Mouse (Mus musculus) limb, embryonic 11.5 days (tissue): ENCODE data around the gene Stim1. TPM values are rescaled to one million over a fixed set of nuclear protein-coding genes. Genes with fewer than 3 reads are reported as not detected.

ENCODE experiments used
- ATAC-seq: fragments of 200-750 bp; cut with Nextera tagmentation; 2 replicates; pipeline ENCODE4 v1.8.0; 2017; ENCODE audit warnings: low read depth; ENCODE audit not compliant: insufficient number of reproducible peaks, low FRiP score, low TSS enrichment
- DNase-seq: peaks from one replicate; pipeline ENCODE4 v3.0.0-alpha.2; 2015; ENCODE audit warnings: low spot score
- H3K27ac ChIP-seq: fragments of 300-500 bp; sonication (generic); replicated peaks from 2 replicates; pipeline ENCODE4 v1.5.1; 2014; ENCODE audit warnings: low read depth, mild to moderate bottlenecking, low read length
- H3K27me3 ChIP-seq: fragments of 300-500 bp; sonication (generic); 2 replicates; pipeline ENCODE4 v1.6.1; 2014; ENCODE audit warnings: mild to moderate bottlenecking, low read length, mixed read lengths; ENCODE audit not compliant: control insufficient read depth, insufficient read depth
- H3K36me3 ChIP-seq: fragments of 300-500 bp; sonication (generic); 2 replicates; pipeline ENCODE4 v1.6.1; 2014; ENCODE audit warnings: mild to moderate bottlenecking, low read length, moderate library complexity, mixed read lengths; ENCODE audit not compliant: control insufficient read depth, insufficient read depth
- H3K4me1 ChIP-seq: fragments of 300-500 bp; sonication (generic); 2 replicates; pipeline ENCODE4 v1.6.1; 2014; ENCODE audit warnings: low read length, mixed read lengths; ENCODE audit not compliant: control insufficient read depth, insufficient read depth
- H3K4me2 ChIP-seq: fragments of 300-500 bp; sonication (generic); 2 replicates; pipeline ENCODE4 v1.6.1; 2014; ENCODE audit warnings: low read depth, mild to moderate bottlenecking, moderate library complexity; ENCODE audit not compliant: severe bottlenecking
- H3K4me3 ChIP-seq: fragments of 300-500 bp; sonication (generic); 2 replicates; pipeline ENCODE4 v1.5.1; 2014; ENCODE audit warnings: low read depth, low read length
- H3K9ac ChIP-seq: fragments of 300-500 bp; sonication (generic); 2 replicates; pipeline ENCODE4 v1.6.1; 2014; ENCODE audit warnings: mild to moderate bottlenecking, low read length
- H3K9me3 ChIP-seq: fragments of 300-500 bp; sonication (generic); 2 replicates; pipeline ENCODE4 v1.6.1; 2016; ENCODE audit warnings: low read length; ENCODE audit not compliant: control insufficient read depth
- WGBS: fragments of 180-500 bp; shearing (Covaris S2); extraction: QIAGEN DNeasy Blood & Tissue Kit; methylation state at CpG from one replicate; pipeline ENCODE4 v1.1.7; 2014; 5-methylcytosine and 5-hydroxymethylcytosine counted together
- polyA plus RNA-seq: library from polyadenylated mRNA; unstranded; fragments of >200 nt; fragmentation: Nextera tagmentation; extraction: Ambion mirVana; gene quantifications from 2 replicates; pipeline ENCODE4 v1.2.1, GENCODE M21; 2014

Stim1 gene
- polyA plus RNA-seq, 1 experiment from 2014 or later = 14.2 TPM

- Histone ChIP-seq H3K27ac (no peak overlapping the region), H3K4me2 (no peak overlapping the region), H3K36me3 (no peaks in the 10 kb centered on the region), H3K9ac (no peak overlapping the region), H3K4me3 (no peak overlapping the region), H3K4me1 (no peaks in the 10 kb centered on the region), H3K9me3 (no peaks in the 10 kb centered on the region), H3K27me3 (no peaks in the 10 kb centered on the region)
- DNase-seq = no peak
- 77% methylated on average over 1 of the region's 1 CpGs for WGBS
- ATAC-seq = no peak; the same call in 1 of the 2 replicates
Measured at GRCm38 (mm10) chr7:102363853-102364252, 96.2 kb downstream of the Stim1 start.

DNA sequence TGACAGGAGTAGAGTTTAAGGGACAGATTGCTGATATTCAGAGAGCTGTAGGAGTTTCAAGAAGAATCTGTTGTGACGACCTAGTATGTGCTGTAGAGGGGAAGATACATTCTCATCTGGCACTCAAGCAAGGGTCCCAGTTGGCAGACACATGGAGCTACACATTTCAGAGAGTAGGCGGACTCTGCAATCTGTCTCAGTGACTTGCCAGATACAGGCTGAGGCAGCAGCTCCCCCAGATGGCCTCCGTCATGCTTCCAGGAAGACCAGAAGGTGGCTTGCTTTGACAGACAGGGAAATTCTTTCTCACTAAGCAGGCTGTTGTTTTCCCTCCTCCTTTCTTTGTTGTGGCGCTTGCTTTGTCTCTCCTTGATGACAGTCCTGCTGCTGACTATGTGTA lies 102.1 kb downstream of the Stim1 start:
- Histone ChIP-seq H3K4me3 (no peak overlapping the region), H3K9me3 (no peaks in the 10 kb centered on the region), H3K36me3 (no peaks in the 10 kb centered on the region), H3K9ac (no peak overlapping the region), H3K4me2 (no peak overlapping the region), H3K4me1 (no peaks in the 10 kb centered on the region), H3K27me3 (no peaks in the 10 kb centered on the region), H3K27ac (no peak overlapping the region)
- 42% methylated on average over 4 of the region's 4 CpGs for WGBS
- no peak for ATAC-seq
- DNase-seq = no peak

DNA sequence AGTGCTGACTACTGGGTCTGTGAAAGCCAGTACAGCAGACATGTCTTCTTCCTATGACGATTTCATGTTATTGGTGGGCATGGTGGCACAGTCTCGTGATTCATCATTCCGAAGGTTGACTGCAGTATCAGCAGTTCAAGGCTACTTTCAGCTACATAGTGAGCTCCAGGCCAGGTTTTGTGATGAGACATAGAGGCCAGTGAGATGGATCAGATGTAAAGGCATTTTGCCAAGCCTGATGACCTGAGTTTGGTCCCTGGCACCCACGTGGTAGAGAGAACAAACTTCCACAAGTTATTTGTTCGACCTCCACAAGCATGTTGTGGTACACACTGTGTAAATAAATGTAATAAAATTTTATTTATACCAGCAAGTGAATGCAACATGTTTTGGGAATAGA lies 102.9 kb downstream of the Stim1 start:
- H3K4me3 ChIP-seq = no peak overlapping the region
- no peaks in the 10 kb centered on the region for H3K36me3 ChIP-seq
- no peaks in the 10 kb centered on the region for H3K9me3 ChIP-seq
- no peaks in the 10 kb centered on the region for H3K27me3 ChIP-seq
- no peaks in the 10 kb centered on the region for H3K4me1 ChIP-seq
- DNase-seq = no peak
- no peak overlapping the region for H3K4me2 ChIP-seq
- ATAC-seq = no peak
- H3K27ac ChIP-seq = no peak overlapping the region
- H3K9ac ChIP-seq = no peak overlapping the region
- 90% methylated on average over 5 of the region's 5 CpGs for WGBS

DNA sequence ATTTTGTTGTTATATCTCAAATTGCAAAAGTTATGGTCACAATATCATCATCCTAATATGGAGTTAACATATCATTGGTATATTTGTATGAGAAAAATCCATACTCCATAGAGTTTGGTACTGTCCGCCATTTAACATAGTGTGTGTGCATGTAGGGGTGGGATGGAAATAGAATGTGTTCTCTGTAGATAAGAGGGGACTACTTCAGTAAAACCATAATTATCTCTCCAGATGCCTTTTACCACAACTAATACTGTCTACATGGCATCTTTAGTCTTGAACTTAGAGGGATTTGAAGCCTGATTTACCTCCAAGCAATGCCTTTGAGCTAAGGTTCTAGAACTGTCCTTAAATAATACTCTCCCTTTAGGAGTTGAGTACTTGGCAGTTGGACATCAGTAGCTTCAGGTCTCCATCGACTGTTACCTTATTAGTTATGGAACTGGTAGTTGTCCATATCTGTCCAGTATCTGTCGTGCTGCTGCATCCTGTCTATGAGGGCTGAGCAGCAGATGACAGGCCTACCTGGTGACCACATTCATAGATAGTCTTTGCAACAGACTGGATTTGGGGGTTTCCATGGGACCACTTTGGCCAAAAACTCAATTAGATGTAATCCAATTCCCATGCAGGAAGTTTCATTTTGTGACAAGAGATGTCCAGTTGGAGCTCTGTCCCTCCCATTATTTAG lies 105.9 kb downstream of the Stim1 start:
- ATAC-seq = no peak
- Histone ChIP-seq H3K4me2 (no peak overlapping the region), H3K27me3 (no peaks in the 10 kb centered on the region), H3K4me3 (no peak overlapping the region), H3K9ac (no peak overlapping the region), H3K4me1 (no peaks in the 10 kb centered on the region), H3K36me3 (no peaks in the 10 kb centered on the region), H3K9me3 (no peaks in the 10 kb centered on the region), H3K27ac (no peak overlapping the region)
- 93% methylated on average over 3 of the region's 3 CpGs for WGBS
- no peak for DNase-seq

DNA sequence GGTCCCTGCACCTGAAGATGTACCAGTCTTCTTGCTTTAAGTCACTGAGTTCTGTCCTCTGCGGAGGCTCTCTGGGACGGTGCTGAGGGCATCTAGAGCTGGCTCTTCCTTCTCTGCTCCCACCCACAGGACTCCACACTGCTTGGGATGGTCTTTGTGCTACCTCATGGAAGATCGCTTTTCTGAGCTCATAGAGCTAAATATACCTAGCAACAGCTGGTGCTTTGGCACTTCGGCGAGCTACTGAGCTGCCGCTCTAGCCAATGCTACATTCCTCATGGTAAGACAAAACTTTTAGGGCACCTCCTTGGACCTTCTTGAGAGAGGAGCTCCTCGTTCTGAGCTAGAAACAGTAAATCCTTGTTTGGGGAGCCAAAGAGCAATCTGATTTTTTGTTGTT lies 115.6 kb downstream of the Stim1 start:
- ATAC-seq (no peak), DNase-seq (no peak)
- Histone ChIP-seq H3K9ac (no peak overlapping the region), H3K4me2 (no peak overlapping the region), H3K27ac (no peak overlapping the region), H3K9me3 (no peaks in the 10 kb centered on the region), H3K27me3 (no peaks in the 10 kb centered on the region), H3K4me3 (no peak overlapping the region), H3K4me1 (no peaks in the 10 kb centered on the region), H3K36me3 (no peaks in the 10 kb centered on the region)
- 88% methylated on average over 7 of the region's 7 CpGs for WGBS

DNA sequence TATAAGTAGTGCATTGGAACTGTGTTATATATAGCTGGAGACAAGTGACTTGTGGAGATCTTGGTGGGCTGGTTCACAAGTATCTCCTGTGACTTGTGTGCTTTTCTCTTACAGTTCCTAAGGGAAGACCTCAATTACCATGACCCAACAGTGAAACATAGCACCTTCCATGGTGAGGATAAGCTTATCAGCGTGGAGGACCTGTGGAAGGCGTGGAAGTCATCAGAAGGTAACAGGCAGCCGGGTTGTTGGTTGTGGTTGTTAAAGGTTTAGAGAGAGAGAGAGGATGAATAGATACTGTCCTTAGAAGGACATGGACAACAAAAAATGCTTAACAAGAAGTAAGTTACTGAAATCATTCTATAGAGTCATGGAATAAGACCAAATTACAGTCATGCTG lies 118.4 kb downstream of the Stim1 start:
- Histone ChIP-seq H3K9ac (no peak overlapping the region), H3K4me3 (no peak overlapping the region), H3K4me2 (no peak overlapping the region), H3K27ac (no peak overlapping the region), H3K4me1 (no peaks in the 10 kb centered on the region), H3K27me3 (no peaks in the 10 kb centered on the region), H3K9me3 (no peaks in the 10 kb centered on the region), H3K36me3 (no peaks in the 10 kb centered on the region)
- ATAC-seq (no peak), DNase-seq (no peak)
- 90% methylated on average over 3 of the region's 3 CpGs for WGBS

DNA sequence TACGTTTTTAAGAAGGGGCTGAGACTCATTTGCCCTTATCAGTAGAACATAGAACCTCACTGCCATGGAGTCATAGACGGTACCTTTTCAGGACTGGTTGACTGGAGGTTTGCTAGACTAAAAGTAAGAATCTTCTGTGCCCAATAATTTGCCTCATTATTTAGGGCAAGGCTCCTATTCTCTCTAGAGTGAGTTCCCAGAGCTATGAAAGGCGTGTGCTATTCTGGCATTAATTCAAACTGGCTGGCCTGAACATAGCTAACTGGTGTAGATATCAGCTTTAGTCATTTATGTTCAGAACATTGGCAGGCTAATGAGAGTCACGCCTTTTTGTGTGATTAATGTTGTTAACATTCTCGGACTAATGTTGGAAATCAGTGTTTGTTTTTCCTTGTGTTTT lies 121.5 kb downstream of the Stim1 start:
- DNase-seq = no peak
- H3K4me1 ChIP-seq = no peaks in the 10 kb centered on the region
- no peak overlapping the region for H3K4me2 ChIP-seq
- H3K4me3 ChIP-seq = no peak overlapping the region
- no peaks in the 10 kb centered on the region for H3K9me3 ChIP-seq
- WGBS = 82% methylated on average over 5 of the region's 5 CpGs
- no peaks in the 10 kb centered on the region for H3K36me3 ChIP-seq
- no peaks in the 10 kb centered on the region for H3K27me3 ChIP-seq
- no peak overlapping the region for H3K9ac ChIP-seq
- H3K27ac ChIP-seq = no peak overlapping the region
- no peak for ATAC-seq

- DNase-seq = no peak
- H3K4me1 ChIP-seq = no peaks in the 10 kb centered on the region
- no peak overlapping the region; the same call in 1 of the 2 replicates for H3K4me2 ChIP-seq
- WGBS = 89% methylated on average over 2 of the region's 2 CpGs
- no peak for ATAC-seq
- H3K4me3 ChIP-seq = no peak overlapping the region
- no peaks in the 10 kb centered on the region for H3K9me3 ChIP-seq
- no peak overlapping the region for H3K9ac ChIP-seq
- H3K36me3 ChIP-seq = no peaks in the 10 kb centered on the region
- no peak overlapping the region for H3K27ac ChIP-seq
- H3K27me3 ChIP-seq = no peaks in the 10 kb centered on the region
Measured at GRCm38 (mm10) chr7:102393898-102394297, 126.3 kb downstream of the Stim1 start.

- no peak for ATAC-seq
- no peak for DNase-seq
- 87% methylated on average over 7 of the region's 7 CpGs for WGBS
Measured at GRCm38 (mm10) chr7:102395894-102396293, 128.3 kb downstream of the Stim1 start.

More at GRCm38 (mm10) chr7:102395894-102396293, 128.3 kb downstream of the Stim1 start:
- Histone ChIP-seq H3K4me1 (no peaks in the 10 kb centered on the region), H3K27ac (no peak overlapping the region), H3K4me3 (no peak overlapping the region), H3K27me3 (no peaks in the 10 kb centered on the region), H3K9me3 (no peaks in the 10 kb centered on the region), H3K9ac (no peak overlapping the region), H3K36me3 (no peaks in the 10 kb centered on the region), H3K4me2 (no peak overlapping the region)
